Mouse (Mus musculus) MEL (cell line): ENCODE measurements at regions not wholly inside any gene's neighbourhood (a gene's known extent, or its start where the extent isn't known, plus 50 kb on each side); places are given as distances from the start of the nearest gene placed in this dataset.
A peak's percentile ranks its signal among the peaks of the same experiment; 100 is the strongest.

Experiments used
- DNase-seq: peaks from one replicate; pipeline ENCODE4 v3.0.0; 2011; ENCODE audit warnings: low read depth, low spot score
- H3K27ac ChIP-seq: 2 replicates; pipeline ENCODE4 v1.5.1; 2012; ENCODE audit warnings: low read depth, mild to moderate bottlenecking, control low read depth, low read length, moderate library complexity; ENCODE audit not compliant: control insufficient read depth
- H3K27me3 ChIP-seq, 2 experiments: fragments of 150-350 bp in 1 of 2; sonication (generic) in 1 of 2; 2 replicates each; pipeline ENCODE4 v1.6.1; 2012; ENCODE audit warnings: low read length in 2 of 2, mild to moderate bottlenecking in 2 of 2, improper control_type of control experiment in 1 of 2, moderate library complexity in 1 of 2; ENCODE audit not compliant: insufficient read depth in 2 of 2, control insufficient read depth in 1 of 2
- H3K36me3 ChIP-seq, 2 experiments: 2 replicates each; pipeline ENCODE4 v1.6.1; 2012 to 2014; ENCODE audit warnings: low read length in 2 of 2, improper control_type of control experiment in 1 of 2, inconsistent platforms in 1 of 2, mild to moderate bottlenecking in 1 of 2; ENCODE audit not compliant: insufficient read depth in 2 of 2, control insufficient read depth in 1 of 2
- H3K4me1 ChIP-seq, 2 experiments: fragments of 150-350 bp in 1 of 2; sonication (generic) in 1 of 2; 2 replicates each; pipeline ENCODE4 v1.6.1; 2012; ENCODE audit warnings: low read length in 2 of 2, improper control_type of control experiment in 1 of 2, mild to moderate bottlenecking in 1 of 2; ENCODE audit not compliant: insufficient read depth in 2 of 2, control insufficient read depth in 1 of 2
- H3K4me3 ChIP-seq, 2 experiments: fragments of 150-350 bp in 1 of 2; sonication (generic) in 1 of 2; 2 replicates each; pipeline ENCODE4 v1.5.1; 2012; ENCODE audit warnings: low read depth in 2 of 2, low read length in 2 of 2, mild to moderate bottlenecking in 2 of 2, moderate library complexity in 2 of 2, control low read depth in 1 of 2, improper control_type of control experiment in 1 of 2; ENCODE audit not compliant: control insufficient read depth in 1 of 2, insufficient read depth in 1 of 2
- H3K79me2 ChIP-seq: 2 replicates; pipeline ENCODE4 v1.6.1; 2012; ENCODE audit warnings: mild to moderate bottlenecking, low read length, moderate library complexity; ENCODE audit not compliant: control insufficient read depth, poor library complexity, insufficient read depth
- H3K9ac ChIP-seq: 2 replicates; pipeline ENCODE4 v1.6.1; 2012; ENCODE audit warnings: low read depth, mild to moderate bottlenecking, control low read depth, low read length, moderate library complexity; ENCODE audit not compliant: control insufficient read depth, poor library complexity, severe bottlenecking
- H3K9me3 ChIP-seq: fragments of 150-350 bp; sonication (generic); replicated peaks from 2 replicates; pipeline ENCODE4 v1.6.1; 2012; ENCODE audit warnings: mild to moderate bottlenecking, low read length, improper control_type of control experiment, moderate library complexity; ENCODE audit not compliant: insufficient read depth
- CHD1 ChIP-seq: IDR thresholded peaks from 2 replicates; pipeline ENCODE4 v1.6.1; 2012; ENCODE audit warnings: low read depth, mild to moderate bottlenecking, inconsistent platforms, low read length, improper control_type of control experiment
- ELF1 ChIP-seq: IDR thresholded peaks from 2 replicates; pipeline ENCODE4 v1.6.1; 2014; ENCODE audit warnings: low read depth, mild to moderate bottlenecking, inconsistent platforms, low read length, improper control_type of control experiment, moderate library complexity
- EP300 ChIP-seq, 2 experiments: IDR thresholded peaks; 2 replicates each; pipeline ENCODE4 v1.6.1; 2011; ENCODE audit warnings: improper control_type of control experiment in 2 of 2, low read length in 2 of 2, low read depth in 1 of 2, mild to moderate bottlenecking in 1 of 2
- ETS1 ChIP-seq: IDR thresholded peaks from 2 replicates; pipeline ENCODE4 v1.6.1; 2012; ENCODE audit warnings: low read depth, mild to moderate bottlenecking, inconsistent platforms, low read length, improper control_type of control experiment, moderate library complexity
- GABPA ChIP-seq: IDR thresholded peaks from 2 replicates; pipeline ENCODE4 v1.6.1; 2012; ENCODE audit warnings: low read depth, mild to moderate bottlenecking, inconsistent platforms, low read length, improper control_type of control experiment, moderate library complexity
- KAT2A ChIP-seq: conservative IDR thresholded peaks from 2 replicates; pipeline ENCODE4 v1.6.1; 2012; ENCODE audit warnings: low read depth, low read length, improper control_type of control experiment, inconsistent platforms
- MAFK ChIP-seq: IDR thresholded peaks from 2 replicates; pipeline ENCODE4 v1.6.1; 2011; ENCODE audit warnings: low read depth, mild to moderate bottlenecking, low read length, improper control_type of control experiment, borderline replicate concordance
- MXI1 ChIP-seq: IDR thresholded peaks from 2 replicates; pipeline ENCODE4 v1.6.1; 2011; ENCODE audit warnings: mild to moderate bottlenecking, low read depth, low read length, improper control_type of control experiment
- MYB ChIP-seq: IDR thresholded peaks from 2 replicates; pipeline ENCODE4 v1.6.1; 2011; ENCODE audit warnings: mild to moderate bottlenecking, low read depth, low read length, improper control_type of control experiment
- MYC ChIP-seq: IDR thresholded peaks from 2 replicates; pipeline ENCODE4 v1.6.1; 2011; ENCODE audit warnings: low read depth, mild to moderate bottlenecking, low read length, improper control_type of control experiment, moderate library complexity
- NELFE ChIP-seq: IDR thresholded peaks from 2 replicates; pipeline ENCODE4 v1.6.1; 2011; ENCODE audit warnings: low read depth, low read length, improper control_type of control experiment
- POLR2AphosphoS2 ChIP-seq: IDR thresholded peaks from 2 replicates; pipeline ENCODE4 v1.6.1; 2011; ENCODE audit warnings: low read length, improper control_type of control experiment
- RCOR1 ChIP-seq: IDR thresholded peaks from 2 replicates; pipeline ENCODE4 v1.6.1; 2012; ENCODE audit warnings: low read depth, mild to moderate bottlenecking, inconsistent platforms, low read length, improper control_type of control experiment
- SIN3A ChIP-seq: IDR thresholded peaks from 2 replicates; pipeline ENCODE4 v1.6.1; 2012; ENCODE audit warnings: low read length, improper control_type of control experiment, inconsistent platforms
- TAL1 ChIP-seq: IDR thresholded peaks from 2 replicates; pipeline ENCODE4 v1.6.1; 2012; ENCODE audit warnings: mild to moderate bottlenecking, inconsistent platforms, low read length, moderate library complexity, mixed read lengths
- TBP ChIP-seq: IDR thresholded peaks from 2 replicates; pipeline ENCODE4 v1.8.0; 2011; ENCODE audit warnings: low read depth, low read length, improper control_type of control experiment
- TCF12 ChIP-seq: IDR thresholded peaks from 2 replicates; pipeline ENCODE4 v1.6.1; 2014; ENCODE audit warnings: low read depth, mild to moderate bottlenecking, inconsistent platforms, low read length, improper control_type of control experiment, moderate library complexity
- ZC3H11A ChIP-seq: IDR thresholded peaks from 2 replicates; pipeline ENCODE4 v1.6.1; 2012; ENCODE audit warnings: low read depth, mild to moderate bottlenecking, inconsistent platforms, low read length, improper control_type of control experiment
- ZKSCAN1 ChIP-seq: IDR thresholded peaks from 2 replicates; pipeline ENCODE4 v1.6.1; 2012; ENCODE audit warnings: low read depth, mild to moderate bottlenecking, inconsistent platforms, low read length, improper control_type of control experiment, moderate library complexity
- ZNF384 ChIP-seq: IDR thresholded peaks from 2 replicates; pipeline ENCODE4 v1.6.1; 2012; ENCODE audit warnings: low read depth, mild to moderate bottlenecking, inconsistent platforms, low read length, improper control_type of control experiment

DNA sequence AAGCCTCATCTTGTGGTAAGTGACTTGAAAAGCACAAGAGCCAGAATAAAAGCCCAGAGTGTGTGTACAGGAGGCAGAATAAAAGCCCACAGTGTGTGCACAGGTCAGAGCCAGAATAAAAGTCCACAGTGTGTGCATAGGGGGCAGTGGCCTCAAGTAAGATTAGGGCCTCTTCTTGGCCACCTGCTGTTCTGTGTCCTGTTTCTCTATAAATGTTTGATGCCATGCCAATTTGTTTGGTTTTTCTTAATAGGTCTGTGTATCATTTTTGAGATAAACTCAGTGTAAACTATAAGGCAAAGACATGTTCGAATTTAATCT, 148.5 kb upstream of the Cdkn2b start:
- no peak for DNase-seq
- no peak overlapping the region for H3K9ac ChIP-seq
- H3K27ac ChIP-seq = peak overlapping the region; percentile 67
- no peak overlapping the region for H3K4me3 ChIP-seq
- H3K79me2 ChIP-seq = no peaks in the 10 kb centered on the region
- TF ChIP-seq MYC = no peak
- no peak for TF ChIP-seq GABPA
- TF ChIP-seq EP300 (IDR thresholded peaks at IDR 0.05; ENCODE audit: low read depth in 1 of 2, low read length in 2 of 2) = no peak
- no peak for TF ChIP-seq ZC3H11A
- 0 out of 2 replicates have a peak, but pooled peaks have one; percentile 8 for TF ChIP-seq TAL1
- peak; percentile 40; the same call in 1 of the 2 replicates for TF ChIP-seq ZKSCAN1
- no peak for TF ChIP-seq MAFK
- no peaks in the 10 kb centered on the region for H3K27me3 ChIP-seq
- H3K4me1 ChIP-seq = peaks cover 13% of the 10 kb centered on the region in 2 experiments
- H3K36me3 ChIP-seq = peaks cover 0 to 18% of the 10 kb centered on the region in 2 experiments; a peak in 2 of 4 replicates
- H3K9me3 ChIP-seq = no peaks in the 10 kb centered on the region

DNA sequence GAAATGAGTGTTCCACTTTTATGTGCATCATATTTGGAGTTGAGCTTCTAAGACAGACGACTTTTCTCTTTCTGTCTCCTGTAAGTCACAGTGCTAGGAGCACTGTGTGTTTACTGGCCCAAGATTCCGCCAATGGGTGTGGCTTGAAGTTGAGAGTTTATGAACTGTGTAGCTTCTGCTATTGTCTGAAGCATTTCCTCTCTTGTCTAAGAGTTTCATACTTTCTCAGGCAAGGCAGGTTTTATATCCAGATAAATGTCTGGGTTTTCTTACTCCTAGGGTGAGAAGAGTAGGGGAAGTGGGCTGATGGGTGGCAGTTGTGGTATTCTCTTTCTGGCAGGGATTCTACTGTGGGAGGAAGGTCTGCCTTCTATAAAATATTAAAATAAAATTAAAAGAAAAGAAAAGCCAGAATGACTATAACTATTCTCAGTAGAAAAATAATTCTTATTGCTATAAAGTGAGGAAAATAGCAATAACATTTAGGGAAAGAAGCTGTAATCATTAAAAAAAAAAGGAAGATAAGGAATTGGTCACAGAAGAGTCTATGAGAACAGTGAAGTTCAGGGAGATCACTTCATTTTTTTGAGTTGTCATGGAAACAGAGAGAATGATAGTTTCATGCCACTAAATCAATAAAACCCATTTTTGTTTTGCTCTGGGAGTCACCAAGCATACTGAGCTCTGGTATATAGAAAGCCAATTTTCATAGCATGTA, 147.9 kb upstream of the Cdkn2b start:
- peak; percentile 91 for DNase-seq
- Histone ChIP-seq H3K9me3 (no peaks in the 10 kb centered on the region), H3K79me2 (no peaks in the 10 kb centered on the region), H3K4me3 (peak overlapping the region; percentile 3 to 28), H3K36me3 (peaks cover 0 to 18% of the 10 kb centered on the region in 2 experiments; a peak in 2 of 4 replicates), H3K9ac (peak overlapping the region; percentile 39; the same call in 1 of the 2 replicates), H3K4me1 (peaks cover 13% of the 10 kb centered on the region in 2 experiments), H3K27me3 (no peaks in the 10 kb centered on the region), H3K27ac (peak overlapping the region; percentile 67)
- TF ChIP-seq ZNF384 = peak; percentile 59; the same call in 1 of the 2 replicates
- TF ChIP-seq MXI1 = 0 out of 2 replicates have a peak, but pooled peaks have one; percentile 39
- TF ChIP-seq TCF12 = peak; percentile 74
- TF ChIP-seq RCOR1 = peak; percentile 71; the same call in 1 of the 2 replicates
- TF ChIP-seq EP300 (IDR thresholded peaks at IDR 0.05; ENCODE audit: low read depth in 1 of 2, low read length in 2 of 2) = peak; percentile 79 to 85
- TF ChIP-seq KAT2A = no peak
- TF ChIP-seq TAL1 = peak; percentile 64
- peak; percentile 70 for TF ChIP-seq SIN3A
- peak; percentile 75 for TF ChIP-seq ETS1
- TF ChIP-seq ELF1 = no peak
- TF ChIP-seq ZC3H11A = no peak
- peak; percentile 33; the same call in 1 of the 2 replicates for TF ChIP-seq MYB
- TF ChIP-seq TBP = 0 out of 2 replicates have a peak, but pooled peaks have one; percentile 71
- no peak for TF ChIP-seq CHD1
- TF ChIP-seq POLR2AphosphoS2 = no peak
- no peak for TF ChIP-seq NELFE
